Mouse (Mus musculus) bone marrow macrophage, adult 2 months (primary cell): ENCODE data around the gene Bola2.

ENCODE experiments used
- CTCF ChIP-seq: IDR thresholded peaks from 2 replicates; pipeline ENCODE4 v1.5.1; 2012; ENCODE audit warnings: low read depth, mild to moderate bottlenecking, low read length, moderate library complexity
- POLR2A ChIP-seq: IDR thresholded peaks from 2 replicates; pipeline ENCODE4 v1.6.1; 2012; ENCODE audit warnings: mild to moderate bottlenecking, low read depth, low read length, borderline replicate concordance

DNA sequence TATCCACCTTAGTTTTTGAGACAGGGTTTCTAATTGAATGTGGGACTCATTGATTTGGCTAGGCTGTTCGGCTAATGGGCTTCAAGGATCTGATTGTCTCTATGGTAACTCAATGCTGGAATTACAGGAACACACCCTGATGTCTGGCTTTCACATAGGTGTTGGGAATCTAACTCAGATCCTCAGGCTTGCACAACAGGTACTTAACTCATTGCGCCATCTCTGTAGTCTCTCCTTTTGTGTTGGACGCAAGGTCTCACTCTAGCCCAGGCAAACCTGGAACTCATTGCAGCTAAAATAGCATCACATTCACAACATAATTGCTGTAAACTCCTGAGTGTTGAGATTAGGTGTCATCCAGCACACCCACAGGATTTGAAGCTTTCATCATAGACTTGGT is 25.0 kb upstream of the Bola2 start:
- no peak for TF ChIP-seq CTCF
- TF ChIP-seq POLR2A: no peak
